Mouse (Mus musculus): ENCODE measurements around the gene Igfbp2.
A peak's percentile ranks its signal among the peaks of the same experiment; 100 is the strongest.

The Igfbp2 gene

DNA sequence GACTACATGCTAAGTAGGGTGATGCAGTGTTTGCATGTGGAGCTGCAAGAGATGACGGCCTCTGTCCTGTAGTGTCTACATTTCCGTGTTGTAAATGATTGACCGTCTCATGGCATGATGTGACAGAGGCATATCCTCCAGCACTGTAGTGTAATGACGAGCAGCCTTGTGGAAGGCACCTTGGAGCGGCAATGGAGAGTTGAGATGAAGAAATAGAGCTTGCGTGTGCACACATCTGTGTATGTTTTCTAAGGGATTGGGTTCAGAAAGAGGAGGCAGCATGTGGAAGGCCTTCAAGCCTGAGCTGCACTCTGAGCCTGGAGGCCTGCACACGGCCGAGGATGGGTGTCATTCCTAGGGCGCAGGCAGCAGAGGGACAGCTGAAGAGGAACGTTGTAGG, 31.4 kb downstream of the Igfbp2 start:
- ATAC-seq (ENCODE audit: low TSS enrichment): no peak

DNA sequence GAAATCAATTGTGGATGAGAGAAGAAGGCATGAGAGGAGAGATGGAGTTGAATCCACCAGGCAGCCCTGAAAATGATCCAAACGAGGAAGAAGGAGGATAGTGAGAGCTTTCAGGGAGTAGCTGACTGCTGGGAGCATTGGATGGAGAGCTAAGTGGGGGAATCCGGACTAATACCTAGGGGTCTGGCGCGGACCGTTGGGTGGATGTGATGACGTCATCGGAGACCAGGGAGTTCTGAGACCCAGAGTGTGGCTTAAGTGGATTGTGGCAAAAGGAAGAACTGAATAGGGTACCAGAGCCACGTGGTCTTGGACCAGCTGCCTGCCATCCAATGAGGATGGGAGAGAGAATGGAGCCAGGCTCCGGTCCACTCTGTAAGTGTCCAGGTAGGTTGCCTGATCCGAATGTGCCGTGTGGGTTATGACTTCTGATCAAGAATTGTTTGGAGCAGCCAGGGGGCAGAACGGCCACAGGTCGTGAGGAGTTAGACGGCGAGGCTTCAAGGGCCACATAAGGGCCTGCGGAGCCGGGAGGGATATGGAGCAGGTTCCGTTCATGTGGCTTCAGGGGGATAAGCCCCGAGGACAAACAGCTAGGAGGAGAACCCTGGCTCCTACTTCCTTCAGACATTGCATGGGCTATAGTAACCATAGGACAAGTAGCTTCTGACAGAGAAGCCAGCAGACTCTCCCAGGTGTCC, 32.1 kb downstream of the Igfbp2 start:
- no peak for ATAC-seq (ENCODE audit: low TSS enrichment)

DNA sequence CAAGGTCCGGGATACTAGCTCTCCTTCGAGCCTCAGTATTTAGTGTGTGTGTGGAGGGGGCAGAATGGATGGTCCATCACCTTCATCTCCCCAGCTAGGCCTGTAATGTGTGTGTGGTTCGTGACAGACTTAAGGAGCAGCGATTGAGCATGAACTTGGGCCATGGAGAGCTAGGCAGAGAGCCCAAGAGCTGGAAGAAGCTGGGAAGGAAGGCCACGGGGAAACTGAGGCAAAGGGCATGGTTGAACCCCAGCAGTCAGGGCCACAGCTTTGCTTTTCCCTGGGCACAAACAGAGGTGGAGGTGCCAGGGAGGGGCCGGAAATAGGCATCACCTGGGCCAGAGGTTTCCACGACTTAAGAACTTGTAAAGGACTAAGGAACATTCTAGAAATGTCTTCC, 32.8 kb downstream of the Igfbp2 start:
- ATAC-seq (ENCODE audit: low TSS enrichment): no peak

DNA sequence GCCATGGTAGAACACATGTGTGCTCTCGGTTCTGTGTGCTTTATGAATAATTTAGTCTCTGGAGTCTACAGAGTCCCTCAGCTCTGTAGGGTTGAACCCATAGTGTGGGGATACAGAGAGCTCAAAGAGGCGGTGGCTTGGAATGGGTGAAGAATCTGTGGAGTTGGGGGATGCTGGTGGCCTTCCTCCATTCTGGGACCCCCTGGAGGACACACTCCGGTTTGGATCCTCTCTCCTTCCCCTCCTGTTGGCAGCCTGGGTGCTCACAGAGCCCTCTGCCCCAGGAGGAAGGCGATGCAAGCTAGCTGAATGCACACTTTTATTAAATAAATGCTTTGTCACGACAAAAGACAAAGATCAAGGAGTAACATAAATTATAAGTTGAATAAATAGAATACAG, 33.3 kb downstream of the Igfbp2 start:
- ATAC-seq (ENCODE audit: low TSS enrichment): no peak

DNA sequence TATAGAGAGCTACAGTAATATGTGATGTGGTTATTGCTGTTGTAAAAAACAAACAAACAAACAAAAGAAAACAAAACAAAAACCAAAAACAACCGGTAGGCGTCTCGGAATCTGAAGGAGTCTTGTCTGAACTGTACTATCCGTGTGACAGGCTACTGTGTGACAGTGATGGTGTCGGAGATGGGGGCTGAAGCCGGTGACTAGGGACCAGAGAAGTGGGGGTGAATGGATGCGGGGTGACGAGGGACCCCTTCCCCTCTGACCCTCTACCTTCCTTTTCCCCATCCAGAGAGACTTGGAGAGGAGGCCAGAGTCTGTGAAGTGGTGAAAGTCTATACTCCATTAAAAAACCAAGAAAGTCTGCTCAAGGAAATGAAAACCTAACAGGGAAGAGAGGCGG, 34.0 kb downstream of the Igfbp2 start:
- no peak for ATAC-seq (ENCODE audit: low TSS enrichment)

DNA sequence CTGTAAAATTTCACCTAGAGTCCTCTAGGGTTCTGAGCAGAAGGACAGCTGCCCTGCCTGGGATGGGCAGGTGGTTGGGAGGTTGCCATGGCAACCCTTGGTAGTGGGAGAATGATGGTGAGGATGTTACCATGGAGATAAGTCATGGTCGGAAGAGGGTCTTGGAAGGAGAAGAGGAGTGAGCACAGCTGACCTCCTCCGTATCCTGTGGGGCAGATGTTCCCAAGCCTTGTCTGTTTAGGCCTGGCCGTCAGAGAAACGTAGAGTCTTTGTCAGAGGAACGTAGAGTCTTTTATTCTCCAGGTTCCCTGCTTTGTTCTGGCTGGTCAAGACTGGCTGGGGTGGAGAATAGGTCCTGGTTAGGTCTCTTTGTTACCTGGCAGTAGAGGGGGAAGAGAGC, 34.6 kb downstream of the Igfbp2 start:
- no peak for ATAC-seq (ENCODE audit: low TSS enrichment)

DNA sequence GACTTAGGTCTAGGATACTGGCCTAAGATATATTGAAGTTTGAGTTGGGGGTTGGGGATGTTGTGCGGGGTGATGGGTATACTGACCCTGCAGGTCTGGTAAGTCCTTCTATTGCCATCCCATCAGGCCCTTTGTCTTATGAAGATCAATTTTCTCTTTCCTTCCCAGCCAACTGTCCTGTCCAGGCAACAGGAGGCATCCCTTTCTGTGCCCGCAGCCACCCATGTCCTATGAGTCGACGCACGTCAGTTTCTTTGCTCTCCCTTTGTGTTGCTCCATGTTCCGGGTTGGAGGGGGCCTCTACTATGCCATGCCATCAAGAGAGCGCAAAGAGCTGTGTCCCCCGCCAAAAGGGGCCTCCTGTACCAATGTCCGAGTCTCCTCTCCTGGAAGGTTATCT, 35.7 kb downstream of the Igfbp2 start:
- ATAC-seq (ENCODE audit: low TSS enrichment): no peak

DNA sequence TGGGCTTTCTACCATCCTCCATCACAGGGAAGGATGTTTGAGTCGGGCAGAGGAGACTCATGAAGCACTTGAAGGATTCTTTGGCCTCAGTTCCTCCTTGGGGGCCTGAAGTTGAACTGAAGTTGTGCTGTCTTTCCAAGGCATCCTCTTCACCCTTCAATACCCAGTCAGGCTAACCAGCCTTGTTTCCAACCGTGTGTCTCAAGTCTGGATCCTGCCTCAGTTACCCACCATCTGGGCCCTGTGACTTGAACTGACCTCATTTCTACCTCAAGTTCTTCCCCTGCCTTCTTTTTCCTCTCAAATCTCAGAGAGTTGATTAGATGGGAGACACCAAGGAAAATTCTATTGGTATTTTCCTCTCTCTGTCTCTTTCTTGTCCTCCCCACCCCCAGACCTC, 36.2 kb downstream of the Igfbp2 start:
- no peak for ATAC-seq (ENCODE audit: low TSS enrichment)

DNA sequence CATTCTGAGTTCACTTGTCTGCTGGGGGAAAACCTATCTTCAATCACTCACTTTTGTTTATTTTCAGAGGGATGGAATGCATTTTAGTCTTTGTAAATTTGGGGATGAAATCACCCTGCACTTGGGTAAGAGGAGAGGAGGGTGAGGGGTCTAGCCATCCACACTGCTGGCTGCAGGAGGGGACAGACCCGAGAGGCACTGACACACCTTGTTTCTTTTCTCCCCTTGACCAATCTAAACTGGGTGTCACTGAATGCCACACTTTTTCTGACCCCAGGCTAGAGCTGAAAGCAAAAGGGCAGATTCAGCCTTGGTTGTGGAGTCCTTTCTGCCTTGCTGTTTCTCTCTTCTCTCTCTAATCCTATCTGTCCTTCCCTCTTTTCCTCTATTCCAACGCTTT, 37.4 kb downstream of the Igfbp2 start:
- no peak for ATAC-seq (ENCODE audit: low TSS enrichment)

DNA sequence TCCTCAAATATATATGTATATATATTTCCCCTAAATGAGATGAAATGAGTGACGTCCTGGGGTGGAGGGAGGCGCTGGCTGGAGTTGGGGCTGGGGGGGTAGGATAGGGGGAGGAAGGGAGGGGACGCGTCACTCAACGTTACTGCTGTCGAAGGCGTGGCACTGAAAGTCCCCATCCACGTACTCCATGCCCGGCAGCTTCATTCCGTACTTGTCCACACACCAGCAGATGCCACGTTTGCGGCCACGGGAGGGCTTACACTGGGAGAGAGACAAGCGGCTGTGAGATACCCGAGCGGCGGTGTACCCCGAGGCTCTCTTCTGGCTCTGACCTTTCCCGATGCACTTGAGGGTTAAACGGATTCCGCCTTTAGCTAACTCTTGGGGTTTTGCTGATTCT, 37.9 kb downstream of the Igfbp2 start:
- ATAC-seq (ENCODE audit: low TSS enrichment): no peak

DNA sequence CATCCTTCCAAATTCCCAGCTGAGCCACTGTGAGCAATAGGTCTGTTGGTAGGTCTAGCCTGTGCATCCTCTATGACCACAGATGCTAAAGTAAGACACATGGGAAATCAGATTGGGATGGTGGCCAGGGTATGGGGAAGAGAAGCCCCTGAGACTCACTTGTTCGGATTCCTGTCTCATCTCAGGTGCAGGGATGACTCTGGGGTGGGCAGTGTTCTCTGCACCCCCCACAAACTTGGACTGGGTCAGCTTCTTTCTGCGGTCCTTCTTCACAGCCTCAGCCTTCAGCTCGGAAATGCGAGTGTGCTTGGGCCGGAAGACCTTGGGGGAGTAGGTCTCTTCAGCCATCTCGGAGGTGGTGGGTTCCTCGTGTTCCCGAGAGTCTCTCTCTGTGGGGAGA, 39.4 kb downstream of the Igfbp2 start:
- ATAC-seq (ENCODE audit: low TSS enrichment): no peak

DNA sequence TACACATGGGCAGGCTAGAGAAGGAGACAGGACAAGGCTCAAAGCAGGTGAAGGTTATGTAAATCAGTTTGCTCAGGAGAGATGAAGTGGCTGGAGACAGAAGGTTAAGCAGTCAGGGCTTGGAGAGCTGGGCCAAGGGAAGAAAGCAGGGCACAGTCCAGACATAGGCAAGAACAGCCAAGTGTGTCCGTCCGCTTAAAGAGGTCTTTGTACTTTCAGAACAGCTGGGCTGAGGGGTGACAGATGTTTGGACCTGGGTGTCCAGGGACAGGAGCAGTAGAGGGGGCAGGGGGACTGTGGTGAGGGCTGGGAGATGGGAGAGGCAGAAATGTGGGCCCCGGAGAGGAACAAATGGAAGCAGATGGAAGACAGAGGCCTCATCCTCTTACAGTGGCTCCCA, 40.0 kb downstream of the Igfbp2 start:
- no peak for ATAC-seq (ENCODE audit: low TSS enrichment)

DNA sequence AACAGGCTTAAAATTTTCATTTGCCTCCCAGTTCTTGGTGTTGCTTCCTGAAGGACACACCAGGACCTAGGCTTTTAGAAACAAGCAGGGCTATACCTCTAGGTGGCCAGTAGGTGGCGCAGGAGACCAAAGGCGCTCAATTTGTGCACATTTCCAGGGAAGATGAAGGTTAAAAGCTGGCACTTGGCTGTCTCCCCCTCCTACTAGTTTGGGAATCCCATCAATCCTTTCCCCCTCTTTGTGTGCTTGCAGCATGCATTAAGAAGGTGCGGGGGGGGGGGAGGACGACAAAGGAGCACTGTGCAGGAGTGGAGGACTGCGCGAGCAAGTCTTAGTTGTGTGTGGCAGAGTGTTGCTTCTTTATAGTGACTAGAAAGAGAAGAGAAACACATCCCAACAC, 41.6 kb downstream of the Igfbp2 start:
- peak; percentile 39 for ATAC-seq (ENCODE audit: low TSS enrichment)

DNA sequence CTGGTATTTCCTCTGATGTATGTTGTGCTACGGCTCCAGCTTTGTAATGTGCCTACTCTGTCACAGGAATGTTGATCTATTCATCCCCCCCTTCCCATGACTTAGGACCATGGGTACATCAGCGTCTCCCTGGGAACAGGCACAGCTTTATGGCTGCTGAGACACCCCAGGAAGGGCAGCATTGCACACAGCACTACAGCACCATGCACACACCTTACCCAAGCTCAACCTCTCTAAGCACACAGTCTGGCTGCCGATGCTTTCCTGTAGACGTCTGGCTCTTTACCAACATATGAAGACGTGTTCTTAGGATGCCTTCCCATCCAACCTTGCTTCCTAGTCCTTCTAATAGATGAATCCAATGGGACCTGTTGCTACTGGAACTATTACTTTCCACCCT, 42.1 kb downstream of the Igfbp2 start:
- peak; percentile 3; the same call in 1 of the 2 replicates for ATAC-seq (ENCODE audit: low TSS enrichment)

DNA sequence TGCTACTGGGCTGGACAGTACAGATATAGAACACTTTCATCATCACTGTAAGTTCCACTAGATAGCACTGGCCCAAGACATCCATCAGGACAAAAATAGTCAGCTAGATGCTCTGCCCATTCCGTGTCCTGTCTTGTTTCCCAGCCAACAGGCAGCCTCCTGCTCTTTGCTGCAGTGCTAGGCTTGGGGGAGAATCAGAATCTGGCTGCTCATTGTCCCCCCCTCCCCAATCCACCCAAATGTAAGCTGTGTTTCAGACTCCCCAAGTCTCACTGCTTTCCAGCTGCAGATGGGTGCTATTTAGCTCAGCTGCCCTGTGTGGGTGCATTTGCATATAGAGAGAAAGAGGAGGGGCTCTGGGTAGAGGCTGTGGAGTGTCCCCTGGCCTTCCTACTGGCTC, 43.0 kb downstream of the Igfbp2 start:
- no peak for ATAC-seq (ENCODE audit: low TSS enrichment)

DNA sequence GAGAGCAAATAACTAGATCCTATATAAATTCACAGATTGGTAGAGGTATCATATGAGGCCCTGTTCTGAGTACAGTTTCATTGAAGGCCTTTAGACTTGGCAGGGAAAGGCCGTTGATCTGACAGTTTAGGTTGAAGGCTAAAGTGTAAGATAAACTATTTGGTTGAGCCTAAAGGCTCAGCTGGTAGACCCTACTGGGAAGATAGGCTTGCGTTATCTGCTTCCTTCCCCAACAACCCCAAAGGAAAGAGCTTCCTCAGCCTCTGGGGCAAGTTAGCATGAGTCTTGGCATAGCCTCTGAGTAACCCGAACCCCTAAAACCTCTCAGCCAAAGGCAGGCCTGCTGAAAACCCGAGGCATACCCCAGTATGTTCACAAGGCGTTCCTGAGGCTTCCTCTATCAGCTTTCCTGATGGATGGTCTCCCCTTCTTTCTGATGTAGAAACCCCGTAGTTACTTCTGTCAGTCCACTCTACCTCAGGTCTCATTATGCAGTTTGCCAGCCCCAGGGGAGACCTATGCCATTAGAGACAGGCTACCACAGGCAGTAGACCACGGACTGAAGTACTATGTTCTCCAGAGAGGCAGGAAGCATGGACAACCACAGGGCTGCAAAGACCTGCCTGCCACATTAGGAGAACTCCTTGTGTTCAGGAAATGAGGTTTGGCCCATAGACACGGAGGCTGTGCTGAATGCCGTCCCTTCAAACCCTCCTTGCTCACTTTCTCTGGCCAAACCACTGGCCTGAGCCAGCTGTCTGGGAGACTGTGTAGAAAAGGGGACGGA, 44.3 kb downstream of the Igfbp2 start:
- ATAC-seq (ENCODE audit: low TSS enrichment): no peak

DNA sequence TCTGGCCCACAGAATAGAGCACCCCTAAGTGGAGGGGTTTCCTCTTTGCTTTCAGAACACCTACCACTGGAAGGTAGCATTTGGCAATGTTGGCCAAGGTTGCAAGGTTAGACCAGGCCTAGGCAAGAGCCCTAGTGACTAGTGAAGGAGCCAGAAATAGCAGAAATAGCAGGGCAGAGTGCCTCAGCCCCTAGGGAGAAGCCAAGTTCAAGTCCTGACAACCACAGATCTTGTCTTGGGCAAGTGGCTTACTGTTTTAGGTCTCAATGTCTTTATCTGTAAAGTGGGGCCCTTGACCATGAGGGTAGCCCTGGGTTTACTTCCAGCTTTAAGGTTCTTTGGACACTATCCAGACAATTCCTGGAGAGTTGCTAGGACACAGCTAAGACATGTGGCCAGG, 45.0 kb downstream of the Igfbp2 start:
- ATAC-seq (ENCODE audit: low TSS enrichment): no peak

DNA sequence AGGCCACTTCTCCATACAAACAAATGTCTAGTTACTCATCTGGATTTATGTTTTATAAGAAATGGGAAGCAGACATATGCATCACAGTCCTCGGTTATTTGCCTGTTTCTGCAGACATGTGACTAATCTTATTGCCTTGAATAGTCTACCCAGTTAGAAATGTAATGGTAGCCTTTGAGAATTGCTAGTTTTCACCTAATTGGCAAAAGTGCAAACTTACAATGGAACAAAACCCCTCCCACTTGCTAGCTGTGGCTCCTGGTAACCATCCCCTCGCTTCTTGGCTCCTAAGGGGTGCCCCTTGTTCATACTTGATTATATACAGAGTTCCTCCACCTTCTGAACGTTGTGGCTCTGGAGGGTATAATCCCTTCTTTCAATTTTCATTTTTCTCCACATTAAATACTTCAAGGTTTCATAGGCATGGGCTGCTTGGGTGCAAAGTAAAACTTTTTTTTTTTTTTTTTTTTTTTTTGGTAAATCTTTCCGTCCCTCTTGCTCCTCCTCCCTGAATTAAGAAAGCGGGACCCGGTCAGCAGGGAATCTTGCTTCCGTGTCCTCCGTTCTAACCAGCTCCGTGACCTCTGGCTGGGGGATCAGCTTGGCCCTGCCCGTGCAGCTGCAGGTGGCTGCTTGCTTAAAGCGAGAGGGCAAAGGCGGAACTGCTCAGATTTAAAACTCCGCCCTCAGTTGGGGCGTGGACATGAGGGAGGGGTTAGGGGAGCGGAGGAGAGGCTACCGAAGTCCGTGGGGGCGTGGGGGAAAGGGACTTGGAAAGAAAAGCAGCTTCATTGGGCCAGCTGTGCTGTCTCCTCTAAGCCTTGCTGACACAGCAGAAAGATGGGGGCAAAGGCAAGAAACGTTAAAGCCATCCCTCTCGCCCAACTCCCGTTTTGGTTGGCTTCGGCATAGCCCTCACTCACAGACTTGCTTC, 45.6 kb downstream of the Igfbp2 start:
- ATAC-seq (ENCODE audit: low TSS enrichment): peak; percentile 8; the same call in 1 of the 2 replicates

DNA sequence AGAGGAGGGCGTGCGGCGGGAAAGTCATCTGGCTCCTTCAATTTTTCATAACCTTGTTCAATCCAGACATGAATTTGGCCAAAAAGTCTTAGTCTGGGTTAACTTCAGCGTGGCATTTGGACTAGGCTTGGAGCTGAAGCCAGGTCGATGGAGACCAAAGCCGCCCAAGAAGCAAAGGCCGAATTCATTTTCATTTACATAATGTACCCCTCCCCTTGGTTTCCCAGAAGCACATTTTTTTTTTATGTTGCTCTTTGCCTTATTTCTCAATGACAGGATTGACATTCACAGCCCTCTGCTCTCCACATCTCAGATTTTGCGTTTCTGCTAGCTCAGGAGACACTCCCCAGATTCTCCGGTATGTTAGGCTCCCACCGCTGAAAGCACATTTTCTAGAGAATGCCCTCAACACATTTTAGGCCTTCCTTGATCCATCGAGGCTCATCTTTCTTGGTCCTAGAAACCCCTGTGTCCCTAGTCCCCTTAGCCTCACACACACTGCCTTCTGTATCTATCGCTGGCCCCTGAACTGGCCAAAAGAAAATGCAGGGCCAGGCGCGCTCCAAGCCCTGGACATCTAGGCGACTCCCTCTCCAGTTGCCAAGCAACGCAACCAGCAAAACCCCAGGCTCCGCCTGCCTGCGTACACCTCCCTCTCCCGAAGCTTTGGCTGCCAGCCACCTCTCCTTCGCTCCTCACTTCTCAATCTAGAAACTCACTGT, 46.5 kb downstream of the Igfbp2 start:
- peak; percentile 56 for ATAC-seq (ENCODE audit: low TSS enrichment)

DNA sequence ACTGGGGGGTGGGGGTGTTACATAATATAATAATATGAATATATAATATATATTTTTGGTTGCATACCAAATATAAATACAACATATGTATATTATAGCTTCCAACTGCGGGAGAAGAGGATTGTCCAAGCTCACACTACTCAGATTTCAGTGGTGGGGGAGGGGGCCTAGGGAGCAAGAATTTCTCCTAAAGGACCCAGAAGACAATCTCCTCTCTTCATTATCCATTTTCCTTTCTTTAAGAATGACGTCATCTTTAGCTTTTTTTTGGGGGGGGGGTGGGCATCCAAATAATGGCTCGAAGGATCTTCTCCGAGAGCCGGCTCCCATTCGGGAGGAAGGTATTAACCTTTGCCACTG, 47.0 kb downstream of the Igfbp2 start:
- no peak for ATAC-seq (ENCODE audit: low TSS enrichment)

DNA sequence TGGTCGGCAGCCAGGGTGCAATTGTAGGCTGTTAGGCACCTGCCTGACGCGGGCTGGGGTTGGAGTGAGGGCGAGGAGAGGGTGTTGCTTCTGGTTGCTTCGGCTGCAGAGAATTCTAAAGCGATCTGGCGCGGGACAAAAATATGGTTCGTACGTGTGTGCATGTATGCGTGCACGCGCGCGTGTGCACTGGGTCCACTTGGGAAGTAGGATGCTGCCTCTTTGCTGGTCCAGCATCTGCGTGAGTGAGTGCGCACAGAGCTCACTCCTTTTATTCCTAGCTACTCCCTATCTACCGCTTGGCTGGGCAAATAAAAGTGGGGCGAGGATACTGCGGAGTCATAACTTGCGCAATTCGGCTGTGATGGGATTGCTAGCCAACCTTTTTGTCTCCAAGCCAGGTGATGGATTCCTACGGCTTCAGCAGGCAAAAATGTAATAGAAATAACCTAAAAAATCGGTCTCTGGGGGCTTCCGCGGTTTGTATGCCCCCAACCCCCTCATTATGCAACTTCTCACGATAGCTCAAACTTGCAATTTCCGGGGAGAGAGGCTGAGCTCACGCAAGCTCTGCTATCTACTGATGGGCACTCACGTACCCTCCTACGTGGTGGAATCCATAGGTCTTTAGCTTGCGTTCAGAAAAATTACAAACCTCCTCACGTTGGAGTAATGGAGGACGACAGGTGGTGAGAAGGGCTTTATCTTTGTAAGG, 47.6 kb downstream of the Igfbp2 start:
- ATAC-seq (ENCODE audit: low TSS enrichment): peak; percentile 53
